Mouse (Mus musculus) limb, embryonic 10.5 days (tissue): Measurements from ENCODE around the gene Cyp4f17. TPM values are rescaled to one million over a fixed set of nuclear protein-coding genes. Genes with fewer than 3 reads are reported as not detected.

ENCODE experiments used
- DNase-seq: peaks from one replicate; pipeline ENCODE4 v3.0.0-alpha.2; 2017; ENCODE audit warnings: low spot score
- H3K27ac ChIP-seq: fragments of 300-500 bp; sonication (generic); 2 replicates; pipeline ENCODE4 v1.5.1; 2016; ENCODE audit warnings: mild to moderate bottlenecking
- H3K27me3 ChIP-seq: fragments of 300-500 bp; sonication (generic); 2 replicates; pipeline ENCODE4 v1.6.1; 2016; ENCODE audit warnings: low read depth, mild to moderate bottlenecking; ENCODE audit not compliant: poor library complexity, severe bottlenecking
- H3K36me3 ChIP-seq: fragments of 300-500 bp; sonication (generic); 2 replicates; pipeline ENCODE4 v1.6.1; 2016; ENCODE audit warnings: mild to moderate bottlenecking, moderate library complexity
- H3K4me1 ChIP-seq: fragments of 300-500 bp; sonication (generic); 2 replicates; pipeline ENCODE4 v1.6.1; 2016
- H3K4me3 ChIP-seq: fragments of 300-500 bp; sonication (generic); 2 replicates; pipeline ENCODE4 v1.5.1; 2016; ENCODE audit warnings: mild to moderate bottlenecking, moderate library complexity
- H3K9me3 ChIP-seq: fragments of 300-500 bp; sonication (generic); replicated peaks from 2 replicates; pipeline ENCODE4 v1.6.1; 2016; ENCODE audit warnings: mild to moderate bottlenecking
- WGBS: fragments of 180-500 bp; shearing (Covaris S2); methylation state at CpG from one replicate; pipeline ENCODE4 v1.1.7; 2016; 5-methylcytosine and 5-hydroxymethylcytosine counted together
- polyA plus RNA-seq: library from polyadenylated mRNA; unstranded; fragments of >200 nt; fragmentation: Nextera tagmentation; extraction: Ambion mirVana; gene quantifications from 2 replicates; pipeline ENCODE4 v1.2.1, GENCODE M21; 2016

The Cyp4f17 gene
- polyA plus RNA-seq, result 5.6 and 9.2 TPM in 2 replicates

GRCm38 (mm10) chr17:32505851-32506728 is at the start of gene Cyp4f17:
Gene Cyp4f17, plus strand, starts transcription at chr17:32506050.
- Histone ChIP-seq H3K9me3 (no peaks in the 10 kb centered on the region), H3K27ac (peak within 1 kb of the TSS; percentile 89), H3K27me3 (no peaks in the 10 kb centered on the region), H3K4me3 (peak within 1 kb of the TSS; percentile 55), H3K36me3 (peaks cover 11% of the 10 kb centered on the region; the same call in 1 of the 2 replicates), H3K4me1 (peaks cover 18% of the 10 kb centered on the region)
- DNase-seq, result peak; percentile 87
- WGBS, result under 1% methylated on average over 30 of the region's 30 CpGs

- Histone ChIP-seq H3K4me3 (no peak overlapping the region), H3K27me3 (no peaks in the 10 kb centered on the region), H3K27ac (no peak overlapping the region), H3K9me3 (no peaks in the 10 kb centered on the region), H3K36me3 (no peaks in the 10 kb centered on the region), H3K4me1 (no peaks in the 10 kb centered on the region)
- 44% methylated on average over 7 of the region's 7 CpGs for WGBS
- no peak for DNase-seq
Measured at GRCm38 (mm10) chr17:32468494-32468893, 37.4 kb upstream of the Cyp4f17 start.

GRCm38 (mm10) chr17:32470795-32471194 is 35.1 kb upstream of the Cyp4f17 start:
- 87% methylated on average over 4 of the region's 4 CpGs for WGBS
- no peak for DNase-seq
- H3K4me3 ChIP-seq, result no peak overlapping the region
- H3K36me3 ChIP-seq, result no peaks in the 10 kb centered on the region
- no peaks in the 10 kb centered on the region for H3K9me3 ChIP-seq
- no peaks in the 10 kb centered on the region for H3K4me1 ChIP-seq
- H3K27me3 ChIP-seq, result no peaks in the 10 kb centered on the region
- H3K27ac ChIP-seq, result no peak overlapping the region

- Histone ChIP-seq H3K4me1 (no peaks in the 10 kb centered on the region), H3K36me3 (no peaks in the 10 kb centered on the region), H3K4me3 (no peak overlapping the region), H3K27ac (no peak overlapping the region), H3K9me3 (no peaks in the 10 kb centered on the region), H3K27me3 (no peaks in the 10 kb centered on the region)
- WGBS, result 73% methylated on average over 7 of the region's 7 CpGs
- DNase-seq, result no peak
Measured at GRCm38 (mm10) chr17:32472176-32472575, 33.7 kb upstream of the Cyp4f17 start.

- peaks cover 15% of the 10 kb centered on the region for H3K27me3 ChIP-seq
- H3K36me3 ChIP-seq, result no peaks in the 10 kb centered on the region
- H3K4me3 ChIP-seq, result no peak overlapping the region
- 81% methylated on average over 5 of the region's 5 CpGs for WGBS
- no peaks in the 10 kb centered on the region for H3K4me1 ChIP-seq
- H3K9me3 ChIP-seq, result no peaks in the 10 kb centered on the region
- no peak overlapping the region for H3K27ac ChIP-seq
- no peak for DNase-seq
Measured at GRCm38 (mm10) chr17:32474954-32475560, 30.8 kb upstream of the Cyp4f17 start.

- H3K27ac ChIP-seq, result no peak overlapping the region
- no peaks in the 10 kb centered on the region for H3K36me3 ChIP-seq
- no peaks in the 10 kb centered on the region for H3K4me1 ChIP-seq
- peaks cover 35% of the 10 kb centered on the region for H3K27me3 ChIP-seq
- no peaks in the 10 kb centered on the region for H3K9me3 ChIP-seq
- no peak overlapping the region for H3K4me3 ChIP-seq
- WGBS, result 96% methylated on average over 1 of the region's 1 CpGs
- no peak for DNase-seq
Measured at GRCm38 (mm10) chr17:32477204-32477603, 28.6 kb upstream of the Cyp4f17 start.

- no peak for DNase-seq
- Histone ChIP-seq H3K4me1 (peaks cover 4% of the 10 kb centered on the region; the same call in 1 of the 2 replicates), H3K27me3 (peaks cover 46% of the 10 kb centered on the region), H3K27ac (no peak overlapping the region), H3K36me3 (no peaks in the 10 kb centered on the region), H3K9me3 (no peaks in the 10 kb centered on the region), H3K4me3 (no peak overlapping the region)
- WGBS, result 68% methylated on average over 2 of the region's 2 CpGs
Measured at GRCm38 (mm10) chr17:32478727-32479126, 27.1 kb upstream of the Cyp4f17 start.

- peaks cover 46% of the 10 kb centered on the region for H3K27me3 ChIP-seq
Measured at GRCm38 (mm10) chr17:32479554-32480506, 26.0 kb upstream of the Cyp4f17 start.

GRCm38 (mm10) chr17:32481766-32482165 is 24.1 kb upstream of the Cyp4f17 start:
- no peak for DNase-seq
- WGBS, result 77% methylated on average over 14 of the region's 14 CpGs
- no peaks in the 10 kb centered on the region for H3K9me3 ChIP-seq
- peaks cover 46% of the 10 kb centered on the region for H3K27me3 ChIP-seq
- H3K4me1 ChIP-seq, result peaks cover 4% of the 10 kb centered on the region; the same call in 1 of the 2 replicates
- no peak overlapping the region for H3K27ac ChIP-seq
- H3K4me3 ChIP-seq, result no peak overlapping the region
- no peaks in the 10 kb centered on the region for H3K36me3 ChIP-seq

More at GRCm38 (mm10) chr17:32479554-32480506, 26.0 kb upstream of the Cyp4f17 start:
- no peaks in the 10 kb centered on the region for H3K9me3 ChIP-seq
- H3K4me3 ChIP-seq, result no peak overlapping the region
- H3K27ac ChIP-seq, result no peak overlapping the region
- DNase-seq, result no peak
- WGBS, result 8% methylated on average over 8 of the region's 8 CpGs
- no peaks in the 10 kb centered on the region for H3K36me3 ChIP-seq
- H3K4me1 ChIP-seq, result peaks cover 4% of the 10 kb centered on the region; the same call in 1 of the 2 replicates

- Histone ChIP-seq H3K9me3 (no peaks in the 10 kb centered on the region), H3K4me3 (peak overlapping the region; percentile 33; the same call in 1 of the 2 replicates), H3K27me3 (peaks cover 46% of the 10 kb centered on the region), H3K4me1 (peaks cover 4% of the 10 kb centered on the region; the same call in 1 of the 2 replicates), H3K36me3 (no peaks in the 10 kb centered on the region), H3K27ac (no peak overlapping the region)
- peak; percentile 70 for DNase-seq
- 21% methylated on average over 18 of the region's 18 CpGs for WGBS
Measured at GRCm38 (mm10) chr17:32483200-32483599, 22.6 kb upstream of the Cyp4f17 start.

GRCm38 (mm10) chr17:32492349-32492980 is 13.4 kb upstream of the Cyp4f17 start:
- peak overlapping the region; percentile 44 for H3K4me3 ChIP-seq
- peaks cover 5% of the 10 kb centered on the region; the same call in 1 of the 2 replicates for H3K4me1 ChIP-seq
- no peaks in the 10 kb centered on the region for H3K9me3 ChIP-seq
- DNase-seq, result peak; percentile 49
- 6% methylated on average over 30 of the region's 30 CpGs for WGBS
- peaks cover 40% of the 10 kb centered on the region for H3K27me3 ChIP-seq
- H3K36me3 ChIP-seq, result no peaks in the 10 kb centered on the region
- H3K27ac ChIP-seq, result no peak overlapping the region

- Histone ChIP-seq H3K4me1 (peaks cover 5% of the 10 kb centered on the region; the same call in 1 of the 2 replicates), H3K9me3 (no peaks in the 10 kb centered on the region), H3K4me3 (no peak overlapping the region), H3K27me3 (peaks cover 38% of the 10 kb centered on the region), H3K36me3 (no peaks in the 10 kb centered on the region), H3K27ac (no peak overlapping the region)
- peak; percentile 65 for DNase-seq
- 69% methylated on average over 1 of the region's 1 CpGs for WGBS
Measured at GRCm38 (mm10) chr17:32494601-32495000, 11.2 kb upstream of the Cyp4f17 start.
